Mouse (Mus musculus): ENCODE results near the gene Def6.
A peak's percentile ranks its signal among the peaks of the same experiment; 100 is the strongest.

Def6 gene

DNA sequence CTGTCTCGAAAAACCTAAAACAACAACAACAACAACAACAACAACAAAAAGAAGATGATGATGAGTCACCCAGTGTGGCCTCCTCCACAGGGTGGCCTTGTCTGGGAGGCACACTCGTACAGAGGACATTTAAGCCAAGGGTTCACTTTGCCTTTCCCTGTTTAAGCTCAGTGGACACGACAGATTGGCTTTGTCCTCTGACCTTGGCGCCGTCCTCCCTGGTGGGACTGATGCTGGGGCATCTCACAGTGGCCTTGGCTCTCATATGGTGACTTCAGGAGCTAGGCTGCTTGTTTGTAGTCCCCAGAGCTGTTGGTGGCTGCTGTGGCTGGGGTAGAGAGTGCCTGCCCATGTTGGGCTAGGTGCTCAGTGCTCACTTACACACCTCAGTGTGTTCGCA is 36.6 kb downstream of the Def6 start:
- no peak for DNase-seq

GRCm38 (mm10) chr17:28244714-28245113 is 37.1 kb downstream of the Def6 start:
- DNase-seq, result no peak

- no peak for DNase-seq
Observed at GRCm38 (mm10) chr17:28246640-28247039, 39.1 kb downstream of the Def6 start.

- DNase-seq, result peak; percentile 43
Observed at GRCm38 (mm10) chr17:28247613-28248012, 40.0 kb downstream of the Def6 start.

DNA sequence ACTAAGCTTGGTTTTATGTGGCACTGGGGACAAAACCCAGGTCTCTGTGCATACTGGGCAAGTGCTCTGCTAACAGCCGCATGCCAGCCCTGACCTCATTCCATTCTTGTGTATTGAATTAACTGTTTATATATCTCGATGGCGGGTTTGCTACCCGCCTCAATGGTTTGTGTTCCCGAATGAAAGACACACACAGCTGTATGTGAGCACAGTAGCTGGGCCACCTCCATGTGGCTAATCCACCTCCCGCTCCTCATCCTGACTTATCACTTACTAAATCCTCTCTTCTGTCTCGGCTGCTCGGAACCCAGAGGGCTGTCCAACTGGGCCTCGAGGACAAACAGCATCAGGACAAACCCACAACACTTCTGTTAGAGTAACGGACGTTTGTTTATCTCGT is 41.5 kb downstream of the Def6 start:
- no peak for DNase-seq

DNA sequence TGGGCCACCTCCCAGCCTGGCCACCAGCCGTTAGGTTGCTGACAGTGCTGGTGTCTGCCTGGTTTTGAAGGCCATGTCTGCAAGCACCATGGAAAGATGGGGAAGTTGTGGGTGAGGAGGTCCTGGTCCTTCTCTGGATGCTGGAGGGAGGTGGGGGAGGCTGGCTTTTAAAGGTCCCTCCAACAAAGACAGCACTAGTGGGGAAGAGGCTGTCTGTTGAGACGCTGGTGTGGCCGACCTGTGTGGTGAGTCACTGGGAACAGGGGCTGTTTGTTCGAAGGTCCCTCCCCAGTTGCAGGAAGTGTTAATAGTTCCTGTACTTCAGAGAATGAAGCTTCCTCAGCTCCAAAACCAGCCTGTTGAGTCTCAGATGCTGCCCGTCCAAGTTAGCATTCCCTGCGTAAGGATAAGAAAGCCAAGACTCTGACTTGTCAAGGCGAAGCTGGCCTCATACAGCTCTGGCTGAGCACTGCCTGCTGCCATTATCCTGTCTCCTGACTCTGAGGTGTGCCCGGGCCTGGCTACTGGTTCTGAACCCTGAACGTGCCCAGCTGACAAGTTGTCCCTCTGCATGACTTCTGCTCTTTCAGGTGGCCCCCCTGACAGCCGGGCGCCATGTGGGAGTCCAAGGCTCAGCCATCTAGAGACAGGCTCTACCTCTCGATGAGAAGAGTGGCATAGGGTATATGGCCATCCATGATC is 44.2 kb downstream of the Def6 start:
- no peak for DNase-seq

- no peak for DNase-seq
Observed at GRCm38 (mm10) chr17:28252281-28252648, 44.7 kb downstream of the Def6 start.

GRCm38 (mm10) chr17:28253216-28253615 is 45.6 kb downstream of the Def6 start:
- DNase-seq, result peak; percentile 71

DNA sequence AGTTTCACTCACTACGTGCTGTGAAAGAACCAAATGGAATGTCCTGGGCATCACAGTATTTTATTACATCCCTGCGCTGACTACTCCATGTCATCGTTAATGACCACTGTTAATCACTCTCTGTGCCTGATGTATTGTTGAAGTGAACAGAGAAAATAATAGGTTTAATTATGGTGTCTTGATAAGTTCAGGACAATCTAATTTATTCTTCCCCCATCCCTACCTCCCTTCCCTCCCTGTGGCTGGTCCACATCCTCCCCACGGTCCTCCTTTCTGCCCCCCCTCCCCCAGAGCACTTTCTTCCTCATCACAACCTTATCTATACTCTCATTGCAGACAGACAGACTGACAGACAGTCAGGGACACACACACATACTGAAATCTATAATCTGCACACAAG is 47.2 kb downstream of the Def6 start:
- DNase-seq, result no peak

GRCm38 (mm10) chr17:28255651-28256050 is 48.1 kb downstream of the Def6 start:
- no peak for DNase-seq

GRCm38 (mm10) chr17:28256651-28257328 is 49.2 kb downstream of the Def6 start:
- peak; percentile 70 for DNase-seq

GRCm38 (mm10) chr17:28258325-28258724 is 50.7 kb downstream of the Def6 start:
- DNase-seq, result no peak

- DNase-seq, result no peak
Observed at GRCm38 (mm10) chr17:28259890-28260542, 52.4 kb downstream of the Def6 start.

DNA sequence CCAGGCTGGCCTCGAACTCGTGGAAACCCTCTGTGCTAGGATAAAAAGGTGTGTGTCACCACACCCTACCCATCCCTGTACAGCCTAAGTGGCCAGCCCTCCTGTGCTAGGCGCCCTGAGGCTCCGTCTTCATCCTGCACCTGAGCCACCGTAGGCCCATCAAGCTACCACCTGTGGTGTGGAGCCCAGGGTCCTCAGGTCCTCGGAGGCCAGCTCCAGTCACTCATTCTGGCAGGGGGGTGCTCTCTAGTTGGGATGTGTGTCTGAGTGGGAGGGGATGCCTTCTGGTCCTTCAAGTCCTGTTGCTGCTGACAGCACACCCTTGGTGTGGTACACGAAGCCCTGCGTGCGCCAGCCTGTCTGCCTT is 52.9 kb downstream of the Def6 start:
- no peak for DNase-seq

GRCm38 (mm10) chr17:28261795-28262194 is 54.2 kb downstream of the Def6 start:
- DNase-seq, result no peak

GRCm38 (mm10) chr17:28263181-28263894 is 55.8 kb downstream of the Def6 start:
- no peak for DNase-seq

DNA sequence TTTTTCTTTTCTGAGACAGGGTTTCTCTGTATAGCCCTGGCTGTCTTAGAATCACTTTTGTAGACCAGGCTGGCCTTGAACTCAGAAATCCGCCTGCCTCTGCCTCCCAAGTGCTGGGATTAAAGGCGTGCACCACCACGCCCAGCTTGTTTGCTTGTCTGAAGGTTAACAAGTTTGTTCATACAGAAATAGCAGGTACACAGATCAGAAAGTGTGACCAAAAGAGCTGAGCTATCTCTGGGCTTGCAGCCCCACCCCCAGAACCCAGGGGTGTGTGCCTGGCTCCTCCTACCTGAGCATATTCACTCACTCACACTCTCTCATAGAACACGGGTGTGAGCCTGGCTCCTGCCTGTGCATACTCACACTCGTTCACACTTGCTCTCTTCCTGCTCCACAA is 59.7 kb downstream of the Def6 start:
- no peak for DNase-seq

- no peak for DNase-seq
Observed at GRCm38 (mm10) chr17:28270165-28270564, 62.6 kb downstream of the Def6 start.

GRCm38 (mm10) chr17:28271537-28272266 is 64.1 kb downstream of the Def6 start:
- no peak for DNase-seq

GRCm38 (mm10) chr17:28272281-28272680 is 64.7 kb downstream of the Def6 start:
- no peak for DNase-seq

GRCm38 (mm10) chr17:28272837-28273236 is 65.3 kb downstream of the Def6 start:
- no peak for DNase-seq

DNA sequence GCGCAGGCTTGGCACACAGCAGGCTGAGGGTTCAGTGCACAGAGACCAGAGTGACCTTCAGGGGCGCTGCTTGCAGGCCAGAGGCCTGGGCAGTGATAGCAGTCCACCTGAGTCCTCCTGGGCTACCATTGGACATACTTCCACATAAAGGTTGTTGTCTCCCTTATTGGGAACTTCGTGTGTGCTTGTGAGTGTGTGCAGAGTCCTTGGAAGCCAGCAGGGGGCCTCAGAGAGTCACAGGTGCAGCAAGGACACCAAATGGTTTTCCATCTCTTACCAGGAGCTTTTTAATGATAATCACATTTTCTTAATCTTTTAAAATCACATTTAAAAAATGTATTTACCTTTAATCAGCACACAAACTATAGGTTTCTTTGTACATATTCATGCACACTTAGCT is 67.2 kb downstream of the Def6 start:
- no peak for DNase-seq

DNA sequence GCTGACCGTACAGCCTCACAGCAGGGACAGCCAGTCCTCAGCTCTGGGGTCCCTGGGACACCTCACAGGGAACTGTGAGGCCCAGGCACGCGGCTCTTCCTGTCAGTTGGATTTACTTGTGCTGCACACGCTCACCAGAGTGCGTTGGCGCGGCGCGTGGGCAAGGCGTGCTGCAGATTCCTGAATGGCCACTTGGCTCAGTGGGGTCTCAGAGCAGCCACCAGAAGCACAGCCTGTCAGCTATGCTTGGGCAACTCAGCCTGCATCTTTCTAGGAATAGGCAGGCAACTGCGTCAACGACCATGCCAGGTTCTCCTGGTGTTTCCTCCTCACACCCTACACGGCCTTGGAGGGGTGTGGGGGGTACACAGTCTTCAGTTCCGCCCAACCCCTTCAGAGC is 69.6 kb downstream of the Def6 start:
- no peak for DNase-seq
